Mouse (Mus musculus) MEL (cell line): Measurements from ENCODE around the gene Drg1.
"Not testable (repeated sequence)": the region's sequence is repeated elsewhere in the genome, so short reads cannot be mapped to it uniquely, and the experiment has no call there.

Source experiments
- CHD1 ChIP-seq: IDR thresholded peaks from 2 replicates; pipeline ENCODE4 v1.6.1; 2012; ENCODE audit warnings: low read depth, mild to moderate bottlenecking, inconsistent platforms, low read length, improper control_type of control experiment
- EP300 ChIP-seq, 2 experiments: IDR thresholded peaks; 2 replicates each; pipeline ENCODE4 v1.6.1; 2011; ENCODE audit warnings: improper control_type of control experiment in 2 of 2, low read length in 2 of 2, low read depth in 1 of 2, mild to moderate bottlenecking in 1 of 2
- GATA1 ChIP-seq: IDR thresholded peaks from 2 replicates; pipeline ENCODE4 v1.6.1; 2011; ENCODE audit warnings: low read depth, low read length, improper control_type of control experiment
- MAFK ChIP-seq: IDR thresholded peaks from 2 replicates; pipeline ENCODE4 v1.6.1; 2011; ENCODE audit warnings: low read depth, mild to moderate bottlenecking, low read length, improper control_type of control experiment, borderline replicate concordance
- MEF2A ChIP-seq: IDR thresholded peaks from 2 replicates; pipeline ENCODE4 v1.6.1; 2014; ENCODE audit warnings: low read depth, mild to moderate bottlenecking, inconsistent platforms, low read length, improper control_type of control experiment; ENCODE audit not compliant: poor library complexity, insufficient replicate concordance, severe bottlenecking; ENCODE audit errors: extremely low read depth
- POLR2A ChIP-seq, 2 experiments: IDR thresholded peaks; 2 replicates each; pipeline ENCODE4 v1.6.1; 2011 to 2012; ENCODE audit warnings: low read length in 2 of 2, mild to moderate bottlenecking in 2 of 2, control low read depth in 1 of 2, improper control_type of control experiment in 1 of 2, low read depth in 1 of 2, moderate library complexity in 1 of 2; ENCODE audit not compliant: control insufficient read depth in 1 of 2, insufficient read depth in 1 of 2, poor library complexity in 1 of 2
- TCF12 ChIP-seq: IDR thresholded peaks from 2 replicates; pipeline ENCODE4 v1.6.1; 2014; ENCODE audit warnings: low read depth, mild to moderate bottlenecking, inconsistent platforms, low read length, improper control_type of control experiment, moderate library complexity
- ZC3H11A ChIP-seq: IDR thresholded peaks from 2 replicates; pipeline ENCODE4 v1.6.1; 2012; ENCODE audit warnings: low read depth, mild to moderate bottlenecking, inconsistent platforms, low read length, improper control_type of control experiment

- not testable (repeated sequence) for TF ChIP-seq MEF2A; EP300 (IDR thresholded peaks at IDR 0.05; ENCODE audit: low read depth in 1 of 2, low read length in 2 of 2); POLR2A (IDR thresholded peaks at IDR 0.05; ENCODE audit: control insufficient read depth in 1 of 2, insufficient read depth in 1 of 2, low read depth in 1 of 2, low read length in 2 of 2, poor library complexity in 1 of 2); GATA1; TCF12; ZC3H11A; CHD1; MAFK
Observed at GRCm38 (mm10) chr11:3151358-3151757, 114.9 kb downstream of the Drg1 start.
